Mouse (Mus musculus): Measurements from ENCODE around the gene Tnpo1. TPM values are rescaled to one million over a fixed set of nuclear protein-coding genes. Genes with fewer than 3 reads are reported as not detected.

Tnpo1 gene
- polyA plus RNA-seq, 2 experiments = 10.5 to 13.6 TPM

DNA sequence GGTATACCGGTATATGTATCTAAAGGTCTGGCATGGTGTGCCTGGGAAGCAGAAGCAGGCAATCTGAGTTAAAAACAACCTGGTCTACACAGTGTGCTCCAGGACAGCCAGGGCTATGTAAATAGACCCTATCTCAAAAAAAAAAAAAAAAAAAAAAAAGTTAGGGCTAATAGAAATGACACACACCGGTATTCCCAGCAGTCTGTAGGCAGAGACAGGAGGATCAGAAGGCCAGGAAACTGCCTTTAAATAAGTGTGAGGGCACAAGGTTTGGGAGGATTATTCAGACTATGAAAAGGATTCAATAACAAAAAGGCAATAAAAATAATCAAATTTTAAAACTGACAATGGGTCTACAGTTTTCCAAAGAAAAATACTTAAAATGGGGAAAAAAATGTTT lies 113.0 kb downstream of the Tnpo1 start:
- TF ChIP-seq EP300 (IDR thresholded peaks at IDR 0.05; ENCODE audit: low read depth) (no peak), CTCF (IDR thresholded peaks at IDR 0.05; ENCODE audit: low read depth) (no peak)
- 59% methylated on average over 2 of the region's 2 CpGs for WGBS (ENCODE audit: insufficient replicate concordance)
- H3K4me1 ChIP-seq (replicated peaks; ENCODE audit: control insufficient read depth in 2 of 2, insufficient read depth in 2 of 2, low read length in 1 of 2) = peaks cover 15 to 23% of the 10 kb centered on the region in 2 experiments
- ATAC-seq (ENCODE audit: insufficient read depth) (no peak), DNase-seq (ENCODE audit: low read depth in 3 of 3, low spot score in 3 of 3) (no peak)
- no peaks in the 10 kb centered on the region for H3K27me3 ChIP-seq (ENCODE audit: control insufficient read depth, insufficient read depth, low read length)
- H3K9ac ChIP-seq (replicated peaks) = peak overlapping the region; percentile 82
- peak overlapping the region; percentile 75 to 96; a peak in 3 of 4 replicates for H3K4me3 ChIP-seq (ENCODE audit: insufficient read depth in 1 of 2, low read depth in 2 of 2, low read length in 2 of 2)
- no peaks in the 10 kb centered on the region for H3K9me3 ChIP-seq (ENCODE audit: control insufficient read depth, low read length)
- peak overlapping the region; percentile 51 for H3K27ac ChIP-seq
- no peaks in the 10 kb centered on the region for H3K36me3 ChIP-seq (replicated peaks; ENCODE audit: control insufficient read depth, insufficient read depth, low read depth)
- peak overlapping the region; percentile 68 for H3K4me2 ChIP-seq (ENCODE audit: low read depth)

DNA sequence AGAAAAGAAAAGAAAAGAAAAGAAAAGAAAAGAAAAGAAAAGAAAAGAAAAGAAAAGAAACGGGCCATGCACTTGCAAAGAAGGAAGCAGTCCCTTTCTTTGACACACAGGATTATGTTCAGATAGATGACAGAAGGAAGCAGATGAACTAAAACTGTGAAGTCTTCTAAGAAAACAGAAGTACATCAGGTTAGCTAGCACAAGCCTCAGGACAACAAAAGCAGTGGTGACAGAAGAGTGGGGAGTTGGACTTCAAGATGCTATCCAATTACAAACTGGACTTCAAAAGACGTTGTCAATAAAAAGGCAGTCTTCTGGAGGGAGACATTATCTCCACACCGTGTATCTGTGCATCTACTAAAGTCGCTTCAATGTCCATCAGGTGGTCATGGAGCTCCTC lies 113.9 kb downstream of the Tnpo1 start:
- 22% methylated on average over 4 of the region's 4 CpGs for WGBS (ENCODE audit: insufficient replicate concordance)
- Histone ChIP-seq H3K36me3 (replicated peaks; ENCODE audit: control insufficient read depth, insufficient read depth, low read depth) (no peaks in the 10 kb centered on the region), H3K9ac (replicated peaks) (peak overlapping the region; percentile 59), H3K9me3 (ENCODE audit: control insufficient read depth, low read length) (no peaks in the 10 kb centered on the region), H3K4me3 (ENCODE audit: insufficient read depth in 1 of 2, low read depth in 2 of 2, low read length in 2 of 2) (peak overlapping the region; percentile 38 to 75; a peak in 3 of 4 replicates), H3K4me2 (ENCODE audit: low read depth) (peak overlapping the region; percentile 68), H3K27ac (peak overlapping the region; percentile 76), H3K27me3 (ENCODE audit: control insufficient read depth, insufficient read depth, low read length) (no peaks in the 10 kb centered on the region), H3K4me1 (replicated peaks; ENCODE audit: control insufficient read depth in 2 of 2, insufficient read depth in 2 of 2, low read length in 1 of 2) (peaks cover 15 to 25% of the 10 kb centered on the region in 2 experiments)
- DNase-seq (ENCODE audit: low read depth in 3 of 3, low spot score in 3 of 3) (no peak), ATAC-seq (ENCODE audit: insufficient read depth) (no peak)
- TF ChIP-seq EP300 (IDR thresholded peaks at IDR 0.05; ENCODE audit: low read depth) (no peak), CTCF (IDR thresholded peaks at IDR 0.05; ENCODE audit: low read depth) (no peak)

DNA sequence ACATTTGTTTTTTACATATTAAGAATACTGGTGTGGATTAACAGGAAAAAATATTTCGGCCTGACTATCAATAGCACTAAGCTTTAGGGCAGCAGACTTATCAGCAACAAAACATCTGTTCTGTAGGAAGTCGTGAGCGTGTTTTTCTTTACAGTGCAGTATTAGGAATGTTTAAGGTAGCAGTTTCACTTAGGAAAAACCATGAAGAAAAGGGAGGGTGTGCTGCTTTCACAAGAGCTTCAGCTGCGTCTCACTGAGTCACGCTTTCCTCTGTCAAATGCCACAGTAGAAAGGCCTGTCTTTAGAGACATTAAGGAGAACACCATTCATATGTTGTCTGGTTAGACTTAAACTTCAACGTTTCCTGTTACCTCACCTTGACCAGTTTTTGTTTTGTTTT lies 116.0 kb downstream of the Tnpo1 start:
- H3K27me3 ChIP-seq (ENCODE audit: control insufficient read depth, insufficient read depth, low read length) = no peaks in the 10 kb centered on the region
- DNase-seq (ENCODE audit: low read depth in 3 of 3, low spot score in 3 of 3) = peak; percentile 77 to 86 (median 85)
- H3K4me3 ChIP-seq (ENCODE audit: insufficient read depth in 1 of 2, low read depth in 2 of 2, low read length in 2 of 2) = peak overlapping the region; percentile 37 to 52
- WGBS (ENCODE audit: insufficient replicate concordance) = 8% methylated on average over 6 of the region's 6 CpGs
- peak overlapping the region; percentile 94 for H3K4me2 ChIP-seq (ENCODE audit: low read depth)
- peak overlapping the region; percentile 80 for H3K9ac ChIP-seq (replicated peaks)
- ATAC-seq (ENCODE audit: insufficient read depth) = peak; percentile 76
- TF ChIP-seq CTCF (IDR thresholded peaks at IDR 0.05; ENCODE audit: low read depth) (no peak), EP300 (IDR thresholded peaks at IDR 0.05; ENCODE audit: low read depth) (peak; percentile 90)
- peaks cover 3% of the 10 kb centered on the region for H3K36me3 ChIP-seq (replicated peaks; ENCODE audit: control insufficient read depth, insufficient read depth, low read depth)
- peak overlapping the region; percentile 99 for H3K27ac ChIP-seq
- H3K9me3 ChIP-seq (ENCODE audit: control insufficient read depth, low read length) = no peaks in the 10 kb centered on the region
- H3K4me1 ChIP-seq (replicated peaks; ENCODE audit: control insufficient read depth in 2 of 2, insufficient read depth in 2 of 2, low read length in 1 of 2) = peaks cover 11 to 22% of the 10 kb centered on the region in 2 experiments

GRCm38 (mm10) chr13:98809087-98809486 lies 117.1 kb downstream of the Tnpo1 start:
- H3K27me3 ChIP-seq (ENCODE audit: control insufficient read depth, insufficient read depth, low read length) = no peaks in the 10 kb centered on the region
- no peak overlapping the region for H3K9ac ChIP-seq (replicated peaks)
- TF ChIP-seq CTCF (IDR thresholded peaks at IDR 0.05; ENCODE audit: low read depth) (peak; percentile 25; the same call in 1 of the 2 replicates), EP300 (IDR thresholded peaks at IDR 0.05; ENCODE audit: low read depth) (no peak)
- DNase-seq (ENCODE audit: low read depth in 3 of 3, low spot score in 3 of 3) (peak in 1 of 3 experiments; percentile 29), ATAC-seq (ENCODE audit: insufficient read depth) (no peak)
- H3K4me1 ChIP-seq (replicated peaks; ENCODE audit: control insufficient read depth in 2 of 2, insufficient read depth in 2 of 2, low read length in 1 of 2) = peaks cover 14 to 22% of the 10 kb centered on the region in 2 experiments
- H3K27ac ChIP-seq = no peak overlapping the region
- H3K9me3 ChIP-seq (ENCODE audit: control insufficient read depth, low read length) = no peaks in the 10 kb centered on the region
- H3K4me2 ChIP-seq (ENCODE audit: low read depth) = 0 out of 2 replicates have a peak overlapping the region, but pooled peaks have one; percentile 25
- H3K4me3 ChIP-seq (ENCODE audit: insufficient read depth in 1 of 2, low read depth in 2 of 2, low read length in 2 of 2) = no peak overlapping the region
- WGBS (ENCODE audit: insufficient replicate concordance) = 30% methylated on average over 1 of the region's 1 CpGs
- H3K36me3 ChIP-seq (replicated peaks; ENCODE audit: control insufficient read depth, insufficient read depth, low read depth) = peaks cover 9% of the 10 kb centered on the region

DNA sequence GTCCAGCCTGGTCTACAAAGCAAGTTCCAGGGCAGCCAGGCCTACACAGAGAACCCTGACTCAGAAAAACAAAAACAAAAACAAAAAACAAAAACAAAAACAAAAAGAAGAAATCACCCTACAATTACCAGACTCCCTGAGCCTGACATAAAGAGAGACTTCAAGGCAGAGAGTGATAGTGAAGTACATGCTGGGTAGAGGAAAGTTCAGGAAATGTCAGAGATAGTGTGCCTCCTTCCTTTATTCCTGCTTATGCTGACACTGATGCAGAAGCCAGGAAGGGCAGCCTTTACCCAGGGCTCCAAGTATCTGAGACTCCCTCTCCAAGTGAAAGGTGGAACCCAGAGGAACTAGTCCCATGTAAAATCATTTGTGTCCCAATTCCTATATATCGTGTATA lies 121.7 kb downstream of the Tnpo1 start:
- DNase-seq (ENCODE audit: low read depth in 3 of 3, low spot score in 3 of 3) = no peak
- peaks cover 5% of the 10 kb centered on the region in 2 experiments; a peak in 3 of 4 replicates for H3K4me1 ChIP-seq (replicated peaks; ENCODE audit: control insufficient read depth in 2 of 2, insufficient read depth in 2 of 2, low read length in 1 of 2)
- WGBS (ENCODE audit: insufficient replicate concordance) = 62% methylated on average over 1 of the region's 1 CpGs

More for the DNA sequence above, 121.7 kb downstream of the Tnpo1 start:
- TF ChIP-seq CTCF (IDR thresholded peaks at IDR 0.05; ENCODE audit: low read depth) = no peak
- no peak for TF ChIP-seq EP300 (IDR thresholded peaks at IDR 0.05; ENCODE audit: low read depth)
- H3K4me2 ChIP-seq (ENCODE audit: low read depth) = no peak overlapping the region
- no peak overlapping the region for H3K4me3 ChIP-seq (ENCODE audit: insufficient read depth in 1 of 2, low read depth in 2 of 2, low read length in 2 of 2)
- no peaks in the 10 kb centered on the region for H3K9me3 ChIP-seq (ENCODE audit: control insufficient read depth, low read length)
- H3K27me3 ChIP-seq (ENCODE audit: control insufficient read depth, insufficient read depth, low read length) = no peaks in the 10 kb centered on the region
- peak overlapping the region; percentile 37 for H3K27ac ChIP-seq
- no peak for ATAC-seq (ENCODE audit: insufficient read depth)
- H3K36me3 ChIP-seq (replicated peaks; ENCODE audit: control insufficient read depth, insufficient read depth, low read depth) = peaks cover 33% of the 10 kb centered on the region
- H3K9ac ChIP-seq (replicated peaks) = no peak overlapping the region
